Mouse (Mus musculus): ENCODE data around the gene Uevld. TPM values are rescaled to one million over a fixed set of nuclear protein-coding genes. Genes with fewer than 3 reads are reported as not detected.

Uevld gene
- 2.4 and 6.0 TPM in 2 replicates for polyA plus RNA-seq (2012; rRNA removed; ENCODE audit: low replicate concordance)

DNA sequence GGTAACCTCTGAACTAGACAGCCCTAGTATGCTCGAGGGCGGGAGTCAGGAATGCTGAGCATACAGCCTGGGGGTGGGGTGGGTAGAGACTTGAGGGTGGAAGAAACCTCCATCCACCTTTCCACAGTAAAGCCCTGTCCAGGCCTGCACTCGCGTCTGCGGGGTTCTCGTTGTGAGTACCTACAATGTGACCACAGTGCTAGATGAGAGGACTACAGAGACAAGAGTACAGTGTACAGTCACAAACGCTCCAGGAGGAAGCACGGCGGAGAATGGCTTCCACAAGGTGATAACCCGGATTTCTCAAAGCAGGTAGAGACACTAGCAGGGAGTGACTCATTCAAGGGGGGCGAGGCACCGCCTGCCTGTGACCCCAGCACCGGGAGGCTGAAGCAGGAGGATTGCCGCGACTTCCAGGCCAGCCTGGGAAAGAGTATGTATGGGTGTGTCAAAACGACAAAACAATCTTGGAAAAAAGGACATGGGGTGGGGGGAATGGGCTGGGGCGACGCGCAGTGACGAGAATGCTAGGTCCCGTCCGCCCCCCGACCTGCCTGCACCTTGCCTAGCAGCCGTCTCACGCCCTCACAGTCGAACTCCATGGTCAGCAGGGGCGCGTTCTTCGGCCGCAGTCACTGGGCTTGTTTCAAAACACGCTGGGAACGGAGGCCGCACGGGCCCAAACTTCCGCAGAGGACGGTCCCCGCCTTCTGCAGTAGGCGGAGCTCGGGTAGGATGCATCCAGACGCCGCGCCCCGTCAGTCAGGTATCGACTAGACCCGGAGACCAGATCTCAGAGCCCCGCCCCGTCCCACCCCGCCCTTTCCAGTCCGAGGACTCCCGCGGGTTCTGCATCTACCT lies at the start of gene Uevld:
TSS of gene Uevld (minus strand) at position 697 of the 861 bp plus-strand sequence.

DNA sequence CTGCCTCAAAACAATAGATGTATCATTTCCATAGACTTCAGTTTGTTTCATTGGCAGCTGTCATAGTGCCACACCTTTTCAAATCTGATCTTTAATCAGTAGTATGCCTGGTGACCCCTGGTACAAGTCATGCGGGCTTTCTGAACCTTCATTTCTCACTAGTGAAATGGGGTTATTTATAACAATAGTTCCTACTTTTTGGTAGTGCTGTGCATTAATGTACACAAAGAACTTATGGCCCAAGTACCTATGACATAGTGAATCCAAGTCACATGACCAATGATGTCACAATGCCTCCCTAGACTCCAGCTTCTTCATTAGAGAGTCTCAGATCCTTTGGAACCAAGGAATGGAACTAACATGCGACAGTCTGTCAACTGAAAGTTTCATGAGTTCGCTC lies 25.0 kb upstream of the Uevld start, which contains the start of gene Gm9999:
TSS of gene Gm9999 (plus strand) at position 301 of the 400 bp plus-strand sequence.

DNA sequence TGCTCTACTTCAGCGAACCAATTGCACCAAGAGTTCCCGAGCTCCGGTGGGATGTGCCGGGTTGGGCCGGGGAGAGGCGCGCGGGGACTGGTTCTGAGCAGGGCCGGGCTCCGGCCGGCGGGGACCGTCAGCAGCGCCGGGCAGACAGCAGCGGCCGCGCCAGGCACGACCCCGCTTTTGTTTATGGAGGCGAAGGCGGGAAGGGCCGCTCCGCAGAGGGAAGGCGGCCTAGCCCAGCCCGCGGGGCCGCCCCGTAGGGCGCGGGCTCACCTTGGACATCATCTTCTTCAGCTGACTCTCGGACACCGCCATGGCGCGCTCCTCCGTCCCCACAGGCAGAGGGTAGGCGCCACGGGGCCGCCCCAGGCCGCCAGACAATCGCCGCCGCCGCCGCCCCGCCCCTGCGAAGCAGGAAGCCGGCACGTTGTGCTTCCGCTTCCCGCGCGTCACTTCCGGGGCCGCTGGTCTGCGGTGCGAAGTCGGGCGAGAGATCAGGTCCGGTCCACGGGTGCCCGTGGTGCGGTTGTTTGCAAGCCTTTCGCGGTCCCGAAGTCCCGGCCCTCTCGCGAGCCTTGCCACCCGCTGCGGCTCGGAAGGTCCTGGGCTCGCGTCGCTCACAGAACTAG lies 38.7 kb downstream of the Uevld start, which contains the start of gene Tsg101:
TSS of gene Tsg101 (minus strand) at position 419 of the 626 bp plus-strand sequence.

Other genes starting within 250 kb of the Uevld start
- gene Saal1, start 247.8 kb downstream of the Uevld start, polyA plus RNA-seq (2012; rRNA removed; ENCODE audit: low replicate concordance), result 5.4 and 8.4 TPM in 2 replicates
- 0.55 TPM in 1 of 2 replicates, not detected in the other for gene Saa3, start 242.8 kb downstream of the Uevld start, polyA plus RNA-seq (2012; rRNA removed; ENCODE audit: low replicate concordance)
- 0.11 TPM in 1 of 2 replicates, not detected in the other for gene Saa4, start 225.9 kb downstream of the Uevld start, polyA plus RNA-seq (2012; rRNA removed; ENCODE audit: low replicate concordance)
- gene Saa1, start 215.5 kb downstream of the Uevld start, polyA plus RNA-seq (2012; rRNA removed; ENCODE audit: low replicate concordance), result 0.06 TPM in 1 of 2 replicates, not detected in the other
- gene Saa2, start 206.7 kb downstream of the Uevld start, polyA plus RNA-seq (2012; rRNA removed; ENCODE audit: low replicate concordance), result 0.04 TPM in 1 of 2 replicates, not detected in the other
- 12.3 and 18.5 TPM in 2 replicates for gene Hps5, start 162.5 kb downstream of the Uevld start, polyA plus RNA-seq (2012; rRNA removed; ENCODE audit: low replicate concordance)
- 6.3 and 8.6 TPM in 2 replicates for gene Gtf2h1, start 162.4 kb downstream of the Uevld start, polyA plus RNA-seq (2012; rRNA removed; ENCODE audit: low replicate concordance)
- gene Ldha, start 117.1 kb downstream of the Uevld start, polyA plus RNA-seq (2012; rRNA removed; ENCODE audit: low replicate concordance), result 777 and 2,450 TPM in 2 replicates
- gene Ldhc, start 97.3 kb downstream of the Uevld start, polyA plus RNA-seq (2012; rRNA removed; ENCODE audit: low replicate concordance), result 0.29 TPM in 1 of 2 replicates, not detected in the other
- 78.6 and 136 TPM in 2 replicates for gene Tsg101, start 38.6 kb downstream of the Uevld start, polyA plus RNA-seq (2012; rRNA removed; ENCODE audit: low replicate concordance)
- gene Gm9999, start 25.1 kb upstream of the Uevld start, polyA plus RNA-seq (2012; rRNA removed; ENCODE audit: low replicate concordance), result not detected in 2 replicates
- gene Spty2d1, start 49.9 kb upstream of the Uevld start, polyA plus RNA-seq (2012; rRNA removed; ENCODE audit: low replicate concordance), result 4.7 and 5.3 TPM in 2 replicates
- 71.9 and 117 TPM in 2 replicates for gene Tmem86a, start 92.1 kb upstream of the Uevld start, polyA plus RNA-seq (2012; rRNA removed; ENCODE audit: low replicate concordance)
- 9.4 and 15.8 TPM in 2 replicates for gene Ptpn5, start 175.2 kb upstream of the Uevld start, polyA plus RNA-seq (2012; rRNA removed; ENCODE audit: low replicate concordance)
- not detected in 2 replicates for gene Mrgpra6, start 246.4 kb upstream of the Uevld start, polyA plus RNA-seq (2012; rRNA removed; ENCODE audit: low replicate concordance)

Measured in mammary gland, adult 2 months (tissue).